Mouse (Mus musculus) embryonic facial prominence, embryonic 12.5 days (tissue): ENCODE results near the gene Ppox. TPM values are rescaled to one million over a fixed set of nuclear protein-coding genes. Genes with fewer than 3 reads are reported as not detected.
A peak's percentile ranks its signal among the peaks of the same experiment; 100 is the strongest.
"Not testable (repeated sequence)": the region's sequence is repeated elsewhere in the genome, so short reads cannot be mapped to it uniquely, and the experiment has no call there.

Experiments used
- ATAC-seq: fragments of 200-750 bp; cut with Nextera tagmentation; 2 replicates; pipeline ENCODE4 v1.8.0; 2017; ENCODE audit not compliant: insufficient number of reproducible peaks, insufficient read depth, low FRiP score, low TSS enrichment
- H3K27ac ChIP-seq: fragments of 300-500 bp; sonication (generic); 2 replicates; pipeline ENCODE4 v1.5.1; 2016; ENCODE audit warnings: mild to moderate bottlenecking
- H3K27me3 ChIP-seq: fragments of 300-500 bp; sonication (generic); 2 replicates; pipeline ENCODE4 v1.6.1; 2016; ENCODE audit warnings: mild to moderate bottlenecking, moderate library complexity
- H3K36me3 ChIP-seq: fragments of 300-500 bp; sonication (generic); 2 replicates; pipeline ENCODE4 v1.6.1; 2016; ENCODE audit warnings: mild to moderate bottlenecking
- H3K4me1 ChIP-seq: fragments of 300-500 bp; sonication (generic); 2 replicates; pipeline ENCODE4 v1.6.1; 2016
- H3K4me2 ChIP-seq: fragments of 300-500 bp; sonication (generic); replicated peaks from 2 replicates; pipeline ENCODE4 v1.6.1; 2016; ENCODE audit warnings: mild to moderate bottlenecking, moderate library complexity
- H3K4me3 ChIP-seq: fragments of 300-500 bp; sonication (generic); 2 replicates; pipeline ENCODE4 v1.5.1; 2016; ENCODE audit warnings: mild to moderate bottlenecking
- H3K9ac ChIP-seq: fragments of 300-500 bp; sonication (generic); 2 replicates; pipeline ENCODE4 v1.6.1; 2016; ENCODE audit warnings: mild to moderate bottlenecking, moderate library complexity
- H3K9me3 ChIP-seq: fragments of 300-500 bp; sonication (generic); 2 replicates; pipeline ENCODE4 v1.6.1; 2016; ENCODE audit warnings: mild to moderate bottlenecking, moderate library complexity
- WGBS: fragments of 180-500 bp; shearing (Covaris S2); methylation state at CpG from one replicate; pipeline ENCODE4 v1.1.7; 2016; 5-methylcytosine and 5-hydroxymethylcytosine counted together
- polyA plus RNA-seq: library from polyadenylated mRNA; unstranded; fragments of >200 nt; fragmentation: Nextera tagmentation; extraction: Ambion mirVana; gene quantifications from 2 replicates; pipeline ENCODE4 v1.2.1, GENCODE M21; 2016

Ppox gene
- polyA plus RNA-seq: 75.4 and 79.1 TPM in 2 replicates

GRCm38 (mm10) chr1:171280916-171281527, at the start of gene Ppox:
Gene Ppox, minus strand, starts transcription at chr1:171281186.
- ATAC-seq: peak; percentile 97
- Histone ChIP-seq H3K36me3 (peaks cover 66% of the 10 kb centered on the region), H3K4me3 (peak within 1 kb of the TSS; percentile 69), H3K27ac (peak within 1 kb of the TSS; percentile 83), H3K9ac (peak within 1 kb of the TSS; percentile 79), H3K4me1 (peaks cover 22% of the 10 kb centered on the region; the same call in 1 of the 2 replicates), H3K4me2 (peak within 1 kb of the TSS; percentile 90), H3K9me3 (no peaks in the 10 kb centered on the region), H3K27me3 (no peaks in the 10 kb centered on the region)
- WGBS: 0% methylated on average over 26 of the region's 26 CpGs

- Histone ChIP-seq H3K27me3 (no peaks in the 10 kb centered on the region), H3K4me1 (peaks cover 21% of the 10 kb centered on the region), H3K4me2 (peak overlapping the region; percentile 65), H3K9me3 (no peaks in the 10 kb centered on the region), H3K4me3 (peak overlapping the region; percentile 85), H3K36me3 (no peaks in the 10 kb centered on the region; the same call in 1 of the 2 replicates), H3K9ac (peak overlapping the region; percentile 92), H3K27ac (peak overlapping the region; percentile 99)
- ATAC-seq: peak; percentile 4; the same call in 1 of the 2 replicates
- 0% methylated on average over 4 of the region's 4 CpGs for WGBS
Observed at GRCm38 (mm10) chr1:171330216-171330560, 49.2 kb upstream of the Ppox start.

GRCm38 (mm10) chr1:171329433-171330215, 48.6 kb upstream of the Ppox start:
- Histone ChIP-seq H3K4me1 (peaks cover 21% of the 10 kb centered on the region), H3K4me3 (peak overlapping the region; percentile 85), H3K9me3 (no peaks in the 10 kb centered on the region), H3K27me3 (no peaks in the 10 kb centered on the region), H3K27ac (peak overlapping the region; percentile 99), H3K9ac (peak overlapping the region; percentile 92), H3K36me3 (no peaks in the 10 kb centered on the region; the same call in 1 of the 2 replicates), H3K4me2 (peak overlapping the region; percentile 65)
- under 1% methylated on average over 49 of the region's 61 CpGs for WGBS
- ATAC-seq: peak; percentile 89

GRCm38 (mm10) chr1:171328839-171329432, 48.0 kb upstream of the Ppox start, which contains the start of gene Dedd:
Gene Dedd, plus strand, starts transcription at chr1:171329145.
- 1% methylated on average over 39 of the region's 48 CpGs for WGBS
- peak within 1 kb of the TSS; percentile 85 for H3K4me3 ChIP-seq
- peak within 1 kb of the TSS; percentile 92 for H3K9ac ChIP-seq
- peak; percentile 94 for ATAC-seq
- H3K36me3 ChIP-seq: no peaks in the 10 kb centered on the region
- peaks cover 21% of the 10 kb centered on the region for H3K4me1 ChIP-seq
- H3K4me2 ChIP-seq: peak within 1 kb of the TSS; percentile 65
- no peaks in the 10 kb centered on the region for H3K27me3 ChIP-seq
- H3K27ac ChIP-seq: peak within 1 kb of the TSS; percentile 99
- no peaks in the 10 kb centered on the region for H3K9me3 ChIP-seq

GRCm38 (mm10) chr1:171328244-171328643, 47.3 kb upstream of the Ppox start:
- peaks cover 21% of the 10 kb centered on the region for H3K4me1 ChIP-seq
- ATAC-seq: no peak
- no peaks in the 10 kb centered on the region for H3K9me3 ChIP-seq
- H3K4me3 ChIP-seq: peak overlapping the region; percentile 85
- peak overlapping the region; percentile 99 for H3K27ac ChIP-seq
- peak overlapping the region; percentile 65 for H3K4me2 ChIP-seq
- H3K9ac ChIP-seq: peak overlapping the region; percentile 92
- WGBS: 31% methylated on average over 9 of the region's 9 CpGs
- no peaks in the 10 kb centered on the region for H3K27me3 ChIP-seq
- no peaks in the 10 kb centered on the region for H3K36me3 ChIP-seq

- H3K4me1 ChIP-seq: peaks cover 21% of the 10 kb centered on the region
- not testable (repeated sequence) for H3K27ac ChIP-seq, H3K36me3 ChIP-seq, H3K27me3 ChIP-seq, H3K9ac ChIP-seq, H3K9me3 ChIP-seq, H3K4me2 ChIP-seq, H3K4me3 ChIP-seq, ATAC-seq
- 85% methylated on average over 4 of the region's 4 CpGs for WGBS
Observed at GRCm38 (mm10) chr1:171326588-171326987, 45.6 kb upstream of the Ppox start.

- H3K9me3 ChIP-seq: no peaks in the 10 kb centered on the region
- no peak overlapping the region for H3K4me2 ChIP-seq
- no peak for ATAC-seq
- H3K4me3 ChIP-seq: no peak overlapping the region
- no peak overlapping the region for H3K9ac ChIP-seq
- H3K27me3 ChIP-seq: no peaks in the 10 kb centered on the region
- WGBS: 75% methylated on average over 2 of the region's 2 CpGs
- no peak overlapping the region for H3K27ac ChIP-seq
- no peaks in the 10 kb centered on the region for H3K36me3 ChIP-seq
- H3K4me1 ChIP-seq: peaks cover 15% of the 10 kb centered on the region
Observed at GRCm38 (mm10) chr1:171325571-171325970, 44.6 kb upstream of the Ppox start.

GRCm38 (mm10) chr1:171322012-171322411, 41.0 kb upstream of the Ppox start:
- Histone ChIP-seq H3K9me3 (no peaks in the 10 kb centered on the region), H3K9ac (no peak overlapping the region), H3K4me3 (no peak overlapping the region), H3K4me1 (no peaks in the 10 kb centered on the region), H3K27me3 (no peaks in the 10 kb centered on the region), H3K4me2 (no peak overlapping the region), H3K36me3 (no peaks in the 10 kb centered on the region), H3K27ac (no peak overlapping the region)
- WGBS: 75% methylated on average over 1 of the region's 1 CpGs
- ATAC-seq: 0 out of 2 replicates have a peak, but pooled peaks have one; percentile 41

GRCm38 (mm10) chr1:171321415-171321814, 40.4 kb upstream of the Ppox start:
- no peak overlapping the region for H3K9ac ChIP-seq
- H3K36me3 ChIP-seq: no peaks in the 10 kb centered on the region
- H3K27me3 ChIP-seq: no peaks in the 10 kb centered on the region
- no peak overlapping the region for H3K4me2 ChIP-seq
- ATAC-seq: no peak
- H3K4me1 ChIP-seq: no peaks in the 10 kb centered on the region
- H3K9me3 ChIP-seq: no peaks in the 10 kb centered on the region
- H3K4me3 ChIP-seq: no peak overlapping the region
- H3K27ac ChIP-seq: no peak overlapping the region

GRCm38 (mm10) chr1:171320151-171320550, 39.2 kb upstream of the Ppox start:
- Histone ChIP-seq H3K9me3 (no peaks in the 10 kb centered on the region), H3K4me1 (no peaks in the 10 kb centered on the region), H3K4me2 (no peak overlapping the region; the same call in 1 of the 2 replicates), H3K36me3 (no peaks in the 10 kb centered on the region), H3K27ac (no peak overlapping the region), H3K27me3 (no peaks in the 10 kb centered on the region), H3K9ac (no peak overlapping the region), H3K4me3 (no peak overlapping the region)
- 7% methylated on average over 5 of the region's 5 CpGs for WGBS
- no peak for ATAC-seq

GRCm38 (mm10) chr1:171319748-171320147, 38.8 kb upstream of the Ppox start:
- ATAC-seq: no peak
- Histone ChIP-seq H3K4me2 (no peak overlapping the region; the same call in 1 of the 2 replicates), H3K36me3 (no peaks in the 10 kb centered on the region), H3K27me3 (no peaks in the 10 kb centered on the region), H3K4me3 (no peak overlapping the region), H3K27ac (no peak overlapping the region), H3K9me3 (no peaks in the 10 kb centered on the region), H3K4me1 (no peaks in the 10 kb centered on the region), H3K9ac (no peak overlapping the region)
- 10% methylated on average over 7 of the region's 7 CpGs for WGBS
